Mouse (Mus musculus) layer of hippocampus, adult 8-10 months (tissue): ENCODE data around the gene Gtf2a1. TPM values are rescaled to one million over a fixed set of nuclear protein-coding genes. Genes with fewer than 3 reads are reported as not detected.
"Not testable (repeated sequence)": the region's sequence is repeated elsewhere in the genome, so short reads cannot be mapped to it uniquely, and the experiment has no call there.

Experiments
- DNase-seq, 2 experiments: peaks; one replicate each; pipeline ENCODE4 v3.0.0; 2022; ENCODE audit warnings: low spot score in 2 of 2
- total RNA-seq, 4 experiments: library from RNA; stranded (reverse); gene quantifications; 2 replicates each; pipeline ENCODE4 v1.2.4; 2022

The Gtf2a1 gene
- total RNA-seq, 4 experiments from 2014 or later: 51.2 to 64.0 (median 55.6) TPM

GRCm38 (mm10) chr12:91581204-91582070 lies 8.8 kb downstream of the Gtf2a1 start:
- no peak for DNase-seq

GRCm38 (mm10) chr12:91579665-91580064 lies 10.6 kb downstream of the Gtf2a1 start:
- no peak for DNase-seq

- no peak for DNase-seq
Measured at GRCm38 (mm10) chr12:91571708-91572107, 18.6 kb downstream of the Gtf2a1 start.

GRCm38 (mm10) chr12:91569255-91569654 lies 21.0 kb downstream of the Gtf2a1 start:
- DNase-seq: no peak

GRCm38 (mm10) chr12:91567145-91567544 lies 23.1 kb downstream of the Gtf2a1 start:
- no peak for DNase-seq

GRCm38 (mm10) chr12:91558152-91558551 lies 32.1 kb downstream of the Gtf2a1 start:
- not testable (repeated sequence) for DNase-seq

- DNase-seq: not testable (repeated sequence)
Measured at GRCm38 (mm10) chr12:91557358-91558005, 32.8 kb downstream of the Gtf2a1 start.

GRCm38 (mm10) chr12:91551773-91552526 lies 38.3 kb downstream of the Gtf2a1 start:
- DNase-seq: peak; percentile 70 to 79

- no peak for DNase-seq
Measured at GRCm38 (mm10) chr12:91549471-91549870, 40.8 kb downstream of the Gtf2a1 start.

- DNase-seq: no peak
Measured at GRCm38 (mm10) chr12:91540202-91540601, 50.1 kb downstream of the Gtf2a1 start.

GRCm38 (mm10) chr12:91534514-91534913 lies 55.8 kb downstream of the Gtf2a1 start:
- DNase-seq: no peak

- DNase-seq: no peak
Measured at GRCm38 (mm10) chr12:91523626-91524025, 66.7 kb downstream of the Gtf2a1 start.

GRCm38 (mm10) chr12:91517808-91518207 lies 72.5 kb downstream of the Gtf2a1 start:
- DNase-seq: no peak

- peak; percentile 3 to 7 for DNase-seq
Measured at GRCm38 (mm10) chr12:91513980-91514379, 76.3 kb downstream of the Gtf2a1 start.

GRCm38 (mm10) chr12:91511766-91512165 lies 78.5 kb downstream of the Gtf2a1 start:
- DNase-seq: no peak

Other genes with a start within 250 kb of the Gtf2a1 start
- gene Cep128, start 206.1 kb downstream of the Gtf2a1 start, total RNA-seq: 1 to 10 TPM; 4.9 to 8.1 (median 6.9) TPM
- under 1 TPM in 3 of 4 experiments, not detected in 1; 0.10 to 0.64 (median 0.49) TPM for gene Tshr, start 205.9 kb downstream of the Gtf2a1 start, total RNA-seq
- gene Ston2, start 197.9 kb upstream of the Gtf2a1 start, total RNA-seq: 10 to 100 TPM; 30.8 to 32.6 (median 32.0) TPM